Mouse (Mus musculus): ENCODE measurements around the gene Cbr2.

DNA sequence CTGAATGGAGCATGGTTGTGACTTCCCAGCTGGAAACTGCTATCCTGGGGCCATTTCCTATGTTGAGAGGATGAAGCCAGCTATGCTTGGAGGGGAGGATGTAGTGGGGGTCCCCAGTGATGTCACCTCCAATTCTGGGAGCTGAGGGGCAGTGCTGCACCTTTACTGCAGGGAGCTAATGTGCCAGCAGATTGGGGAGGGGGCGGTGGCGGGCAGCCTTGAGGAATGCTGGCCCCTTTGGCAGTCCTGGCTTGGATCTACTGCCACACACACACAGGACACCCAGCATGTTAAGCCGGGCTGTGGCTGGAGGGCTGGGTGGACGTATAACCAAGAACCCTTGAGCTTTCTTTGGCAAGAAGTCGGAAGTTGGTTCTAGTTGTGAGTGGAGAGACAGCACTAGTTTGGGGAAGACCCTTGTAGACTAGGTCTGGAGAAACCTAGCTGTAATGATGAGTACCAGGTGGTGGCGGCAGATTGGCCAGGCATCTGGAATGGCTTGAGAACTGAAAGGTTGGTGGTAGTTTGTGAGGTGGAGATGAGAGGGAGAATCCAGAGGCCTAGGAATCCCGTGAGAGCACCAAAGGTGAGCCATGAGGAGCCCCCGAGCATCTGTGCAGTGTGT is 19.8 kb downstream of the Cbr2 start:
- TF ChIP-seq CTCF (conservative IDR thresholded peaks at IDR 0.05; ENCODE audit: low read length) (no peak), NANOG (IDR thresholded peaks at IDR 0.05; ENCODE audit: borderline replicate concordance, low read length) (no peak), POU5F1 (IDR thresholded peaks at IDR 0.05; ENCODE audit: borderline replicate concordance, low read length) (no peak)

Data from E14TG2a.4 (cell line).